Mouse (Mus musculus): ENCODE data around the gene St6gal2. TPM values are rescaled to one million over a fixed set of nuclear protein-coding genes. Genes with fewer than 3 reads are reported as not detected.

Gene St6gal2
- polyA plus RNA-seq (2014; fragmentation: Illumina TruSeq; extraction: RNeasy Lipid Tissue Mini Kit (QIAGEN cat#74804); ENCODE audit: low read depth, low replicate concordance) = 0.23 TPM

GRCm38 (mm10) chr17:55445250-55446184, at the start of gene St6gal2:
St6gal2 (plus strand) TSS chr17:55445382.

Other genes starting within 250 kb of the St6gal2 start
- not detected for gene Vmn2r118, start 179.8 kb downstream of the St6gal2 start, polyA plus RNA-seq (2014; fragmentation: Illumina TruSeq; extraction: RNeasy Lipid Tissue Mini Kit (QIAGEN cat#74804); ENCODE audit: low read depth, low replicate concordance)

Measured in adrenal gland, adult 10 weeks (tissue).